Mouse (Mus musculus): ENCODE data around the gene Ncbp1. TPM values are rescaled to one million over a fixed set of nuclear protein-coding genes. Genes with fewer than 3 reads are reported as not detected.
"Not testable (repeated sequence)": the region's sequence is repeated elsewhere in the genome, so short reads cannot be mapped to it uniquely, and the experiment has no call there.

Gene Ncbp1
- polyA plus RNA-seq, 1 experiment: 99.6 TPM

DNA sequence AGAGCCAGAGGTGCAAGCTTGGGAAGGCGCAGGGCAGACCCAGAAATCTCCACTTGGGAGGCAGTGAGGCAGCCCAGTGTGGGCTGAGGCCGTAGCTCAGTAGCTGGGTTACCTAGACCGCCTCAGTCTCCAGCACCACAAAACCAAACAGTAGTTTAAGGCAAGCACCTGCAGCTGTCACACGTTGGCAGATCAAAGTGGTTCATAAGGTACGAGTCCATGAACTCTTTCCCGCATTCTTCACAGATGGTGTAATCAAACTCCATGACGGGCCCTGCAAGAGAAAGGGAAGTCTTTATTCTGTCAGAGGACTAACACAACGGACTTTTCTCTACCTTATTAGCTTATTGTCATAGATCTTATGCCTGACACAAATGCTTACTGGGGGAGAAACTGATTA is 47.0 kb downstream of the Ncbp1 start:
- Histone ChIP-seq H3K27me3 (ENCODE audit: control insufficient read depth, insufficient read depth, low read length, poor library complexity, severe bottlenecking) (no peaks in the 10 kb centered on the region), H3K9me3 (replicated peaks; ENCODE audit: control insufficient read depth, insufficient read depth, low read length, poor library complexity, severe bottlenecking) (no peaks in the 10 kb centered on the region), H3K36me3 (ENCODE audit: control insufficient read depth, insufficient read depth, low read length, poor library complexity, severe bottlenecking) (peaks cover 10% of the 10 kb centered on the region), H3K4me3 (ENCODE audit: low read depth, low read length) (no peak overlapping the region), H3K27ac (ENCODE audit: insufficient read depth, low read length) (no peak overlapping the region), H3K4me1 (ENCODE audit: control insufficient read depth, insufficient read depth, low read length) (peaks cover 2% of the 10 kb centered on the region), H3K9ac (ENCODE audit: low read depth, poor library complexity, severe bottlenecking) (no peak overlapping the region)
- TF ChIP-seq EP300 (IDR thresholded peaks at IDR 0.05; ENCODE audit: insufficient read depth, low read depth, low read length): no peak
- no peak for TF ChIP-seq POLR2A (IDR thresholded peaks at IDR 0.05; ENCODE audit: insufficient read depth, low read length)
- no peak for TF ChIP-seq CTCF (IDR thresholded peaks at IDR 0.05; ENCODE audit: low read depth, low read length)

DNA sequence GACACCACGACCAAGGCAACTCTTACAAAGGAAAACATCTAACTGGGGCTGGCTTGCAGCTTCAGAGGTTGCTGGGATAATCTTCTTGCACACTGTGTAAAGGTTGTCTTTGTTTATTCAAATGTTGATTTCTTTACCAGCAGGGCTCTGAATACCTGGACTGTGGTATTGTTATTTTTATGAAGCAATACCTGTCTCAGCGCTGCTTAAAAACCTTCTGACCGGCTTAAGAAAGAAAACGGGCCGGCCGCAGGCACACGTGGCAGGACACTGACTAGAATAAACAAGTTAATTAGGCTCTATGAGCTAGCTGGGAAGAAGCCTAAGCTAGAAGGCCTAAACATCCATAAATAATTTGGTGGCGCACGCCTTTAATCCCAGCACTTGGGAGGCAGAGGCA is 47.5 kb downstream of the Ncbp1 start:
- H3K4me3 ChIP-seq (ENCODE audit: low read depth, low read length): no peak overlapping the region
- H3K4me1 ChIP-seq (ENCODE audit: control insufficient read depth, insufficient read depth, low read length): peaks cover 2% of the 10 kb centered on the region
- no peak for TF ChIP-seq CTCF (IDR thresholded peaks at IDR 0.05; ENCODE audit: low read depth, low read length)
- TF ChIP-seq POLR2A (IDR thresholded peaks at IDR 0.05; ENCODE audit: insufficient read depth, low read length): no peak
- TF ChIP-seq EP300 (IDR thresholded peaks at IDR 0.05; ENCODE audit: insufficient read depth, low read depth, low read length): peak; percentile 58; the same call in 1 of the 2 replicates
- no peaks in the 10 kb centered on the region for H3K9me3 ChIP-seq (replicated peaks; ENCODE audit: control insufficient read depth, insufficient read depth, low read length, poor library complexity, severe bottlenecking)
- H3K9ac ChIP-seq (ENCODE audit: low read depth, poor library complexity, severe bottlenecking): no peak overlapping the region
- peaks cover 10% of the 10 kb centered on the region for H3K36me3 ChIP-seq (ENCODE audit: control insufficient read depth, insufficient read depth, low read length, poor library complexity, severe bottlenecking)
- H3K27me3 ChIP-seq (ENCODE audit: control insufficient read depth, insufficient read depth, low read length, poor library complexity, severe bottlenecking): no peaks in the 10 kb centered on the region
- H3K27ac ChIP-seq (ENCODE audit: insufficient read depth, low read length): 0 out of 2 replicates have a peak overlapping the region, but pooled peaks have one; percentile 75

DNA sequence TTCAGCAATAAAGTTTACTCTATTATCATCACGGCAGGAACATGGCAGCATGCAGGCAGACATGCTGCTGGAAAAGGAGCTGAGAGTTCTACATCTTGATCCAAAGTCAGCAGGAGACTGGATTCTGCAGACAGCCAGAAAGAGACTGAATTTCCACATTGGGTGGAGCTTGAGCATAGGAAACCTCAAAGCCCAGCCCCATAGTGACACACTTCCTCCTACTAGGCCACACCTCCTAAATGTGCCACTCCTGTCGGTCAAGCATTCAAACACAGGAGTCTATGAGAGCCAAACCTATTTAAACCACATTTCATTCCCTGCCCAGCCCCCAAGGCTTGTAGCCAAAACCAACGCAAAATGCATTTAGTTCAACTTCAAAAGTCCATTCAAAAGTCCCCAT is 48.1 kb downstream of the Ncbp1 start:
- H3K4me3 ChIP-seq (ENCODE audit: low read depth, low read length): 0 out of 2 replicates have a peak overlapping the region, but pooled peaks have one; percentile 25
- no peak for TF ChIP-seq POLR2A (IDR thresholded peaks at IDR 0.05; ENCODE audit: insufficient read depth, low read length)
- TF ChIP-seq EP300 (IDR thresholded peaks at IDR 0.05; ENCODE audit: insufficient read depth, low read depth, low read length): no peak
- no peak for TF ChIP-seq CTCF (IDR thresholded peaks at IDR 0.05; ENCODE audit: low read depth, low read length)
- peak overlapping the region; percentile 75 for H3K27ac ChIP-seq (ENCODE audit: insufficient read depth, low read length)
- H3K36me3 ChIP-seq (ENCODE audit: control insufficient read depth, insufficient read depth, low read length, poor library complexity, severe bottlenecking): peaks cover 10% of the 10 kb centered on the region
- peaks cover 2% of the 10 kb centered on the region for H3K4me1 ChIP-seq (ENCODE audit: control insufficient read depth, insufficient read depth, low read length)
- no peaks in the 10 kb centered on the region for H3K9me3 ChIP-seq (replicated peaks; ENCODE audit: control insufficient read depth, insufficient read depth, low read length, poor library complexity, severe bottlenecking)
- H3K9ac ChIP-seq (ENCODE audit: low read depth, poor library complexity, severe bottlenecking): no peak overlapping the region
- H3K27me3 ChIP-seq (ENCODE audit: control insufficient read depth, insufficient read depth, low read length, poor library complexity, severe bottlenecking): no peaks in the 10 kb centered on the region

DNA sequence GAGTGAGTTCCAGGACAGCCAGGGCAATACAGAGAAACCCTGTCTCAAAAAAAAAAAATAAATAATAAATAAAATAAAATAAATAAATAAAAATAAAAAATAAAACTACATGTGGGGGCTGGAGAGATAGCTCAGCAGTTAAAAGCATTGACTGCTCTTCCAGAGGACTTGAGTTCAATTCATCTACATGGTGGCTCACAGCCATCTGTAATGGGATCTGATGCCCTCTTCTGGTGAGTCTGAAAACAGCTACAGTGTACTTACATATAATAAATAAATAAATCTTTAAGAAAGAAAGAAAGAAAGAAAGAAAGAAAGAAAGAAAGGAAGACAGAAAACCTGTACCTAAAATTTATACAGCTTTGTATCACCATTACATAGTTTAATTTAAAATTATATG is 53.6 kb downstream of the Ncbp1 start:
- not testable (repeated sequence) for H3K4me1 ChIP-seq (ENCODE audit: control insufficient read depth, insufficient read depth, low read length); H3K27me3 ChIP-seq (ENCODE audit: control insufficient read depth, insufficient read depth, low read length, poor library complexity, severe bottlenecking); H3K9me3 ChIP-seq (replicated peaks; ENCODE audit: control insufficient read depth, insufficient read depth, low read length, poor library complexity, severe bottlenecking); H3K4me3 ChIP-seq (ENCODE audit: low read depth, low read length); H3K27ac ChIP-seq (ENCODE audit: insufficient read depth, low read length); H3K36me3 ChIP-seq (ENCODE audit: control insufficient read depth, insufficient read depth, low read length, poor library complexity, severe bottlenecking); H3K9ac ChIP-seq (ENCODE audit: low read depth, poor library complexity, severe bottlenecking)

DNA sequence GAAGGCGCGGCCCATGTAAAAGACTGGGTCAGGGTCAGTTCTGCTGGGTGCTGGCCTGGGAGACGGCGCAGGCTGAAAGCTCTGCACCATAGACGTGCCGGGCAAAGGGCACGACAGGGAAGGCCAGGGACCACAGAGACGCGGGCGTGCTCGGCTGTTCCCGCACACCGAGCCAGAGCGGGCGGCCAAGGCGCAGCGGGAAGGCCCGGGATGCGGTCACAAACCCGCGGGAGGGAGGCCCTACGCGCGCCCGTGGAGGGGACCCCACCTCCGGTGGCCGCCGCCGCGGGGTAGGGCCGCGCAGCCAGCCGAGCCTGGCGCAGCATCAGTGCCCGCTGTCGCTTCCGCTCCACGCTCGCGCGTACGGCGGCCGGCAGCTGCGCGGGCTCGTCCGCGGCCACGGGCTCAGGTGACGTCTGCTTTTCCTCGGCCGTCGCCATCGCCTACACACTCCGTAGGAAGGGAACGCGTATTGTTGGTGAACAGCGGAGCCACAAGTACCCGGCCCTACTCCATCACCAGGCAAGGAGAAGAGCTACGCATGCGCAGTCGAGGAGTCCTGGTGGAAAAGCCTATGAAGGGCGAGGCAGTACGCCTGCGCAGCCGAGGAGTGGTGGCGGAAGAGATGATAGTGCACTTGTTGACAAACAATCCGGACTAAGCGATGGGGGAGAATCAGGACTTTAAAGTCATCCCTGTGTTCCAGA is 57.5 kb downstream of the Ncbp1 start, which contains the start of gene Xpa:
Xpa (minus strand) TSS at position 531 of the 707 bp plus-strand sequence.
- Histone ChIP-seq H3K4me1 (ENCODE audit: control insufficient read depth, insufficient read depth, low read length) (no peaks in the 10 kb centered on the region), H3K4me3 (ENCODE audit: low read depth, low read length) (peak within 1 kb of the TSS; percentile 81), H3K9me3 (replicated peaks; ENCODE audit: control insufficient read depth, insufficient read depth, low read length, poor library complexity, severe bottlenecking) (no peaks in the 10 kb centered on the region), H3K27me3 (ENCODE audit: control insufficient read depth, insufficient read depth, low read length, poor library complexity, severe bottlenecking) (no peaks in the 10 kb centered on the region), H3K9ac (ENCODE audit: low read depth, poor library complexity, severe bottlenecking) (peak within 1 kb of the TSS; percentile 65), H3K36me3 (ENCODE audit: control insufficient read depth, insufficient read depth, low read length, poor library complexity, severe bottlenecking) (no peaks in the 10 kb centered on the region), H3K27ac (ENCODE audit: insufficient read depth, low read length) (no peak within 1 kb of the TSS)
- TF ChIP-seq CTCF (IDR thresholded peaks at IDR 0.05; ENCODE audit: low read depth, low read length) (no peak), POLR2A (IDR thresholded peaks at IDR 0.05; ENCODE audit: insufficient read depth, low read length) (peak; percentile 64)

DNA sequence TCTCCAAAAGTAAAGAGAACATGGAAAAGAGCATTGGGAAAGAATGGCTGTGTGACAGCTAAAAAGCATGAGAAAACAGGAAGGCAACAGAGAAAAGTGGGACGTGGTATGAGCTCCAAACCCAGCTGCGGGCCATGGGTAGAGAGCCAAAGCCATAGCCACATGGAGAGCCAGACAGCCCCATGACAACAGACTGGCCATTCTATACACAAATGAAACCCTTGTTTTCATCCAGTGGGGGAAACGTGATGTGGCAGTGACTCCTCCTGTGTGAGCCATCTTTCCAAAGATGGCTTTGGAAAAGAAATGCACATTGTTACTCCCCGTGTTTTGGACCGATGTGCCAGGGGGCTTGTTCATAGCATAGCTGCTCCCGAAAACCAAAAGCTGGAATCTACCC is 58.1 kb downstream of the Ncbp1 start:
- Histone ChIP-seq H3K36me3 (ENCODE audit: control insufficient read depth, insufficient read depth, low read length, poor library complexity, severe bottlenecking) (no peaks in the 10 kb centered on the region), H3K27ac (ENCODE audit: insufficient read depth, low read length) (no peak overlapping the region), H3K4me1 (ENCODE audit: control insufficient read depth, insufficient read depth, low read length) (no peaks in the 10 kb centered on the region), H3K9ac (ENCODE audit: low read depth, poor library complexity, severe bottlenecking) (0 out of 2 replicates have a peak overlapping the region, but pooled peaks have one; percentile 8), H3K27me3 (ENCODE audit: control insufficient read depth, insufficient read depth, low read length, poor library complexity, severe bottlenecking) (no peaks in the 10 kb centered on the region), H3K4me3 (ENCODE audit: low read depth, low read length) (peak overlapping the region; percentile 81; the same call in 1 of the 2 replicates), H3K9me3 (replicated peaks; ENCODE audit: control insufficient read depth, insufficient read depth, low read length, poor library complexity, severe bottlenecking) (no peaks in the 10 kb centered on the region)
- TF ChIP-seq CTCF (IDR thresholded peaks at IDR 0.05; ENCODE audit: low read depth, low read length) (no peak), EP300 (IDR thresholded peaks at IDR 0.05; ENCODE audit: insufficient read depth, low read depth, low read length) (no peak), POLR2A (IDR thresholded peaks at IDR 0.05; ENCODE audit: insufficient read depth, low read length) (no peak)
